Mouse (Mus musculus): ENCODE measurements around the gene Cntfr. TPM values are rescaled to one million over a fixed set of nuclear protein-coding genes. Genes with fewer than 3 reads are reported as not detected.
"Not testable (repeated sequence)": the region's sequence is repeated elsewhere in the genome, so short reads cannot be mapped to it uniquely, and the experiment has no call there.

Gene Cntfr
- polyA plus RNA-seq, 1 experiment from 2014 or later = 5.5 TPM

GRCm38 (mm10) chr4:41700224-41700623, 3.3 kb upstream of the Cntfr start:
- H3K27me3 ChIP-seq (replicated peaks; ENCODE audit: control insufficient read depth, insufficient read depth, low read length); H3K9me3 ChIP-seq (ENCODE audit: control insufficient read depth, low read length); H3K36me3 ChIP-seq (ENCODE audit: control insufficient read depth, insufficient read depth, low read length); H3K4me1 ChIP-seq (ENCODE audit: control insufficient read depth, insufficient read depth, low read length); ATAC-seq; H3K4me2 ChIP-seq (ENCODE audit: low read depth, low read length); H3K9ac ChIP-seq (ENCODE audit: low read depth, low read length); H3K4me3 ChIP-seq (ENCODE audit: low read length); H3K27ac ChIP-seq (ENCODE audit: low read length): not testable (repeated sequence)
- 97% methylated on average over 2 of the region's 8 CpGs for WGBS

GRCm38 (mm10) chr4:41699783-41700182, 2.9 kb upstream of the Cntfr start, which contains the start of gene Il11ra1:
Gene Il11ra1, plus strand, starts transcription at chr4:41699989.
- not testable (repeated sequence) for H3K9me3 ChIP-seq (ENCODE audit: control insufficient read depth, low read length); H3K4me3 ChIP-seq (ENCODE audit: low read length); H3K27ac ChIP-seq (ENCODE audit: low read length); ATAC-seq; H3K4me2 ChIP-seq (ENCODE audit: low read depth, low read length); H3K27me3 ChIP-seq (replicated peaks; ENCODE audit: control insufficient read depth, insufficient read depth, low read length); H3K36me3 ChIP-seq (ENCODE audit: control insufficient read depth, insufficient read depth, low read length); H3K4me1 ChIP-seq (ENCODE audit: control insufficient read depth, insufficient read depth, low read length); H3K9ac ChIP-seq (ENCODE audit: low read depth, low read length)
- 78% methylated on average over 9 of the region's 10 CpGs for WGBS

GRCm38 (mm10) chr4:41698421-41699016, 1.6 kb upstream of the Cntfr start:
- H3K4me3 ChIP-seq (ENCODE audit: low read length); H3K27me3 ChIP-seq (replicated peaks; ENCODE audit: control insufficient read depth, insufficient read depth, low read length); H3K4me2 ChIP-seq (ENCODE audit: low read depth, low read length); H3K27ac ChIP-seq (ENCODE audit: low read length); H3K4me1 ChIP-seq (ENCODE audit: control insufficient read depth, insufficient read depth, low read length); ATAC-seq; H3K36me3 ChIP-seq (ENCODE audit: control insufficient read depth, insufficient read depth, low read length); H3K9me3 ChIP-seq (ENCODE audit: control insufficient read depth, low read length); H3K9ac ChIP-seq (ENCODE audit: low read depth, low read length): not testable (repeated sequence)
- 7% methylated on average over 19 of the region's 32 CpGs for WGBS

- ATAC-seq; H3K9ac ChIP-seq (ENCODE audit: low read depth, low read length); H3K36me3 ChIP-seq (ENCODE audit: control insufficient read depth, insufficient read depth, low read length); H3K27me3 ChIP-seq (replicated peaks; ENCODE audit: control insufficient read depth, insufficient read depth, low read length); H3K4me2 ChIP-seq (ENCODE audit: low read depth, low read length); H3K4me1 ChIP-seq (ENCODE audit: control insufficient read depth, insufficient read depth, low read length); H3K27ac ChIP-seq (ENCODE audit: low read length); H3K4me3 ChIP-seq (ENCODE audit: low read length); H3K9me3 ChIP-seq (ENCODE audit: control insufficient read depth, low read length): not testable (repeated sequence)
- WGBS = 11% methylated on average over 13 of the region's 15 CpGs
These were observed 437 bp downstream of the Cntfr start for GRCm38 (mm10) chr4:41696452-41696851.

GRCm38 (mm10) chr4:41695800-41696199, 1.1 kb downstream of the Cntfr start:
- H3K27me3 ChIP-seq (replicated peaks; ENCODE audit: control insufficient read depth, insufficient read depth, low read length); H3K9ac ChIP-seq (ENCODE audit: low read depth, low read length); H3K36me3 ChIP-seq (ENCODE audit: control insufficient read depth, insufficient read depth, low read length); H3K27ac ChIP-seq (ENCODE audit: low read length); H3K4me3 ChIP-seq (ENCODE audit: low read length); ATAC-seq; H3K4me2 ChIP-seq (ENCODE audit: low read depth, low read length); H3K4me1 ChIP-seq (ENCODE audit: control insufficient read depth, insufficient read depth, low read length); H3K9me3 ChIP-seq (ENCODE audit: control insufficient read depth, low read length): not testable (repeated sequence)
- 8% methylated on average over 20 of the region's 38 CpGs for WGBS

GRCm38 (mm10) chr4:41693511-41693910, 3.4 kb downstream of the Cntfr start:
- not testable (repeated sequence) for H3K4me3 ChIP-seq (ENCODE audit: low read length); H3K4me2 ChIP-seq (ENCODE audit: low read depth, low read length); H3K27ac ChIP-seq (ENCODE audit: low read length); ATAC-seq; H3K4me1 ChIP-seq (ENCODE audit: control insufficient read depth, insufficient read depth, low read length); H3K9ac ChIP-seq (ENCODE audit: low read depth, low read length); H3K27me3 ChIP-seq (replicated peaks; ENCODE audit: control insufficient read depth, insufficient read depth, low read length); H3K36me3 ChIP-seq (ENCODE audit: control insufficient read depth, insufficient read depth, low read length); H3K9me3 ChIP-seq (ENCODE audit: control insufficient read depth, low read length)
- WGBS = 15% methylated on average over 4 of the region's 4 CpGs

- not testable (repeated sequence) for ATAC-seq; H3K9me3 ChIP-seq (ENCODE audit: control insufficient read depth, low read length); H3K27ac ChIP-seq (ENCODE audit: low read length); H3K4me3 ChIP-seq (ENCODE audit: low read length); H3K27me3 ChIP-seq (replicated peaks; ENCODE audit: control insufficient read depth, insufficient read depth, low read length); H3K4me1 ChIP-seq (ENCODE audit: control insufficient read depth, insufficient read depth, low read length); H3K9ac ChIP-seq (ENCODE audit: low read depth, low read length); H3K36me3 ChIP-seq (ENCODE audit: control insufficient read depth, insufficient read depth, low read length); H3K4me2 ChIP-seq (ENCODE audit: low read depth, low read length)
- WGBS = no CpG with 5 or more reads among the region's 4 CpGs
These were observed 6.9 kb downstream of the Cntfr start for GRCm38 (mm10) chr4:41690014-41690413.

- H3K9ac ChIP-seq (ENCODE audit: low read depth, low read length); H3K36me3 ChIP-seq (ENCODE audit: control insufficient read depth, insufficient read depth, low read length); H3K27me3 ChIP-seq (replicated peaks; ENCODE audit: control insufficient read depth, insufficient read depth, low read length); H3K4me2 ChIP-seq (ENCODE audit: low read depth, low read length); H3K4me1 ChIP-seq (ENCODE audit: control insufficient read depth, insufficient read depth, low read length); H3K27ac ChIP-seq (ENCODE audit: low read length); H3K4me3 ChIP-seq (ENCODE audit: low read length); H3K9me3 ChIP-seq (ENCODE audit: control insufficient read depth, low read length); ATAC-seq: not testable (repeated sequence)
- 66% methylated on average over 1 of the region's 1 CpGs for WGBS
These were observed 8.3 kb downstream of the Cntfr start for GRCm38 (mm10) chr4:41688562-41688961.

- not testable (repeated sequence) for H3K4me3 ChIP-seq (ENCODE audit: low read length); H3K9me3 ChIP-seq (ENCODE audit: control insufficient read depth, low read length); ATAC-seq; H3K36me3 ChIP-seq (ENCODE audit: control insufficient read depth, insufficient read depth, low read length); H3K9ac ChIP-seq (ENCODE audit: low read depth, low read length); H3K4me2 ChIP-seq (ENCODE audit: low read depth, low read length); H3K27ac ChIP-seq (ENCODE audit: low read length); H3K4me1 ChIP-seq (ENCODE audit: control insufficient read depth, insufficient read depth, low read length); H3K27me3 ChIP-seq (replicated peaks; ENCODE audit: control insufficient read depth, insufficient read depth, low read length)
- 63% methylated on average over 9 of the region's 10 CpGs for WGBS
These were observed 10.9 kb downstream of the Cntfr start for GRCm38 (mm10) chr4:41685882-41686492.

GRCm38 (mm10) chr4:41684931-41685453, 11.9 kb downstream of the Cntfr start:
- H3K36me3 ChIP-seq (ENCODE audit: control insufficient read depth, insufficient read depth, low read length); H3K4me3 ChIP-seq (ENCODE audit: low read length); H3K9me3 ChIP-seq (ENCODE audit: control insufficient read depth, low read length); H3K27me3 ChIP-seq (replicated peaks; ENCODE audit: control insufficient read depth, insufficient read depth, low read length); H3K27ac ChIP-seq (ENCODE audit: low read length); H3K4me2 ChIP-seq (ENCODE audit: low read depth, low read length); H3K9ac ChIP-seq (ENCODE audit: low read depth, low read length); ATAC-seq: not testable (repeated sequence)
- peaks cover 15% of the 10 kb centered on the region for H3K4me1 ChIP-seq (ENCODE audit: control insufficient read depth, insufficient read depth, low read length)
- WGBS = 2% methylated on average over 14 of the region's 14 CpGs
